Mouse (Mus musculus): Measurements from ENCODE around the gene Wdfy4. TPM values are rescaled to one million over a fixed set of nuclear protein-coding genes. Genes with fewer than 3 reads are reported as not detected.

Gene Wdfy4
- polyA plus RNA-seq (2015; fragmentation: Nextera tagmentation; extraction: Ambion mirVana) = 0.36 and 0.71 TPM in 2 replicates

DNA sequence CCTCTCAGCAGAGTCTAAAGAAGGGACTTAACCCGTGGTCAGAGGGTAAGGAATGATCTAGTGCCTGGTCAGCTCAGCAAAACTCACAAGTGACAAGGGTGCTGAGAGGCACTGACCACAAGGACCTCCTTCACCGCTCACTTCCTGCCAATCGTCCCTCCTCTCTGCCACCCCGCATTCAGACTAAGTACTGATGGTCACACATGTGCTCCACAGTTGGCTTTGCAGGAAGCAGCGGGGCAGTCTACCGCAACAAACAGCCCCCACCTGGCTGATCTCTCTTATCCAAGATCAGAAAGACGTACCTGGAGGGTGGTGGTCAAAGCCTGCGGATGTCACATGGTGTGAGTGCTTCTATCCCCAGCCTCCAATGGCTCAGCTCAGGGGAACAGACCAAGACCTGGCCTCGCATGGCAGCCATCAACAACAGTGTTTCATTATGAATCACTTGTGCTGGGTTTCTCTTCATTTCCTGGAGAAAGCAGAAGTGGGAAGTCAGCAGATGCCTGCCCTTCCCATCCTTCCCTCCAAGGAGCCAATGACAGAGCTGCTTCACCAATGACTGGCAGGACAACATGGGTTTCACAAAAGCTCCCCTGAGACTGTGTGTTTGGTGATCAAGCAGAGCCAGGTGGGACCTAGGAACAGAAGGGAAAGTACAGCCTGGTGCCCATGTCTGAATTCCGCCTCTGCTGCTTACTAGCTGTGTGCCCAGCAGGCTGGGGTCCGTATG lies at the start of gene Wdfy4:
Wdfy4 (minus strand) TSS at position 441 of the 733 bp plus-strand sequence.
- Histone ChIP-seq H3K9me3 (no peaks in the 10 kb centered on the region), H3K27me3 (replicated peaks) (no peaks in the 10 kb centered on the region), H3K4me2 (no peak within 1 kb of the TSS), H3K4me3 (replicated peaks) (no peak within 1 kb of the TSS), H3K36me3 (no peaks in the 10 kb centered on the region), H3K9ac (no peak within 1 kb of the TSS), H3K4me1 (no peaks in the 10 kb centered on the region), H3K27ac (no peak within 1 kb of the TSS)
- 80% methylated on average over 11 of the region's 11 CpGs for WGBS
- no peak for ATAC-seq (ENCODE audit: insufficient read depth, low FRiP score, low read depth)

- Histone ChIP-seq H3K4me3 (replicated peaks) (no peak overlapping the region), H3K4me2 (no peak overlapping the region), H3K9ac (no peak overlapping the region), H3K4me1 (no peaks in the 10 kb centered on the region), H3K27ac (no peak overlapping the region), H3K9me3 (no peaks in the 10 kb centered on the region), H3K36me3 (no peaks in the 10 kb centered on the region), H3K27me3 (replicated peaks) (no peaks in the 10 kb centered on the region)
- WGBS = 63% methylated on average over 5 of the region's 5 CpGs
- no peak for ATAC-seq (ENCODE audit: insufficient read depth, low FRiP score, low read depth)
Measured at GRCm38 (mm10) chr14:33232048-33232447, 46.7 kb upstream of the Wdfy4 start.

DNA sequence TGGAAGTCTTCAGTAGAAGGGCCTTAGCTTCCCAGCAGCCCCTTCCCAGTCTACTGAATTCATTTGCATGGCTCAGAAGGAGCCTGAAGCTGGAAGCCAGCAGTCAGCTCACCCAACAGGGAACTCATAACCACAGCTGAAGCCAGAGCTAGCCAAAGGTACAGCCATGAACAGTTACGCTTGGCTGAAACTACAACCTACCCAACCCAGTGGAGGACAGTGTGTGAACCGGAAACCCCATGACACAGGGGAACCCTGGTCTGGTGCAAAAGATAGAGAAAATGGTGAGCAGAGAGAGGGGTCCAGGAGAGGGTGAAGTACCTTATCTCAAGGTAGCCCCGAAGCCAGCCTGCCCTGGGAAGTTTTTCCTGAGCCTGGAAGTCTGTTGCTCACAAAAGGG lies 46.0 kb upstream of the Wdfy4 start:
- H3K36me3 ChIP-seq = no peaks in the 10 kb centered on the region
- no peak overlapping the region for H3K9ac ChIP-seq
- no peak for ATAC-seq (ENCODE audit: insufficient read depth, low FRiP score, low read depth)
- WGBS = 92% methylated on average over 3 of the region's 3 CpGs
- no peak overlapping the region for H3K4me2 ChIP-seq
- H3K27ac ChIP-seq = no peak overlapping the region
- H3K27me3 ChIP-seq (replicated peaks) = no peaks in the 10 kb centered on the region
- no peak overlapping the region for H3K4me3 ChIP-seq (replicated peaks)
- H3K4me1 ChIP-seq = no peaks in the 10 kb centered on the region
- H3K9me3 ChIP-seq = no peaks in the 10 kb centered on the region

DNA sequence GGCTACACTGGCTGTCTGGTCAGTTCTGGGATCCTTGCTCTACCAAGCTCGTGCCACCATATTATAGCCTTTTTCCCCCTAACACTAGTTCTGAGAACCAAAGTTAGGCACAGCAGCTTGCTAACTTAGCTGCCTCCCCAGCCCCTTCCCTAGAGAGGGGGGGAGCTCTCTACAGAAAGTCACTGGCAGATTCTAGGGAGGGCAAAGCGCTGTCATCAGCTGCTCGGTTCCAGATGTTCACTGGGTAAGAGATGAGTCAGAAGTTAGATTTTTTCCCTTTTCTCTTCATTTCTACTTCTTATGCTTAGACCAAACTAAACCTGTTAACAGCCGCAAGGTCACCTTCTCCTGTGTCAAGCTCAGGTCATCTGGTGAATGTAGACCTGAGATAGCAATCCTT lies 45.4 kb upstream of the Wdfy4 start:
- Histone ChIP-seq H3K36me3 (no peaks in the 10 kb centered on the region), H3K9me3 (no peaks in the 10 kb centered on the region), H3K4me3 (replicated peaks) (no peak overlapping the region), H3K9ac (no peak overlapping the region), H3K4me1 (no peaks in the 10 kb centered on the region), H3K4me2 (no peak overlapping the region), H3K27me3 (replicated peaks) (no peaks in the 10 kb centered on the region), H3K27ac (no peak overlapping the region)
- 73% methylated on average over 4 of the region's 4 CpGs for WGBS
- ATAC-seq (ENCODE audit: insufficient read depth, low FRiP score, low read depth) = no peak

DNA sequence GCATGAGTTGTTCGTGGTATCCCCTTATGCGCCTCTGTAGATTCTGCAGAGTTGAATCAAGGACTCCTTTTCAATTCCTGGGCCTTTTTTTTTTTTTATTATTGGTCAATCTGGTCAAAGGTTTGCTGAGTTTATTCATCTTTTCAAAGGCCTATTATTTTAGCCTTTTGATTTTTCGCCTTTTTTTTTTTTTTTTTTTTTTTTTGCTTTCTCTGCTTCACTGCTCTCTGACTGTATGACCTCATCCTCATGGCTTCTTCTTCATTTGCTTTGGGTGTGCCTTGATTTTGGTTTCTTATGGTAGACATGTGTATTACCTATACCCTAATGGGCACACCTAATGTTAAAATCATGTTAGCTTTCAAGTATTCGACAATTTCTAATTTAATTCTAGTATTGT lies 39.9 kb upstream of the Wdfy4 start:
- no peak overlapping the region for H3K27ac ChIP-seq
- H3K36me3 ChIP-seq = no peaks in the 10 kb centered on the region
- 82% methylated on average over 4 of the region's 4 CpGs for WGBS
- H3K4me2 ChIP-seq = no peak overlapping the region
- H3K4me1 ChIP-seq = no peaks in the 10 kb centered on the region
- ATAC-seq (ENCODE audit: insufficient read depth, low FRiP score, low read depth) = no peak
- H3K9ac ChIP-seq = no peak overlapping the region
- H3K4me3 ChIP-seq (replicated peaks) = no peak overlapping the region
- no peaks in the 10 kb centered on the region for H3K27me3 ChIP-seq (replicated peaks)
- H3K9me3 ChIP-seq = no peaks in the 10 kb centered on the region

- no peaks in the 10 kb centered on the region for H3K9me3 ChIP-seq
- no peaks in the 10 kb centered on the region for H3K27me3 ChIP-seq (replicated peaks)
- no peak overlapping the region for H3K4me2 ChIP-seq
- 81% methylated on average over 19 of the region's 19 CpGs for WGBS
- no peaks in the 10 kb centered on the region for H3K36me3 ChIP-seq
- H3K9ac ChIP-seq = no peak overlapping the region
- no peak for ATAC-seq (ENCODE audit: insufficient read depth, low FRiP score, low read depth)
- no peak overlapping the region for H3K27ac ChIP-seq
- H3K4me3 ChIP-seq (replicated peaks) = no peak overlapping the region
- peaks cover 4% of the 10 kb centered on the region for H3K4me1 ChIP-seq
Measured at GRCm38 (mm10) chr14:33216343-33217208, 31.3 kb upstream of the Wdfy4 start.

DNA sequence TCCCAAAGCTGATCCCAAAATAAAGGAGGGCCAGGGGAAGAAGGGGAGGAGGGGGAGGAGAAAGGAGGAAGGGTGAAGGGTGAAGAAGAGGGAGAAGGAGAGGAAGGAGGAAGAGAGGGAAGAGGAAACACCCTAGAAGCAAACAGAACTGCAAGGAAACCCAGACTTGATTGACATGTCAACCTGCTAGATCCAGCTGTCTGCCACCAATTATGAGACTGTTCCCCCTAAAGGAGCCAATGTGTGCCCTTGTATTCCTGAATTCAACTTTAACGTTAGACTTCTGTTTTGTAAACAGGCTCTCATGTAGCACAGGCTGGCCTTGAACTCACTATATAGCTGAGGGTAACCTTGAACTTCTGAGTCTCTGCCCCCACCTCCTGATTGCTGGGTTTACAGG lies 29.9 kb upstream of the Wdfy4 start:
- ATAC-seq (ENCODE audit: insufficient read depth, low FRiP score, low read depth) = no peak
- WGBS = 45% methylated on average over 1 of the region's 1 CpGs
- no peaks in the 10 kb centered on the region for H3K27me3 ChIP-seq (replicated peaks)

DNA sequence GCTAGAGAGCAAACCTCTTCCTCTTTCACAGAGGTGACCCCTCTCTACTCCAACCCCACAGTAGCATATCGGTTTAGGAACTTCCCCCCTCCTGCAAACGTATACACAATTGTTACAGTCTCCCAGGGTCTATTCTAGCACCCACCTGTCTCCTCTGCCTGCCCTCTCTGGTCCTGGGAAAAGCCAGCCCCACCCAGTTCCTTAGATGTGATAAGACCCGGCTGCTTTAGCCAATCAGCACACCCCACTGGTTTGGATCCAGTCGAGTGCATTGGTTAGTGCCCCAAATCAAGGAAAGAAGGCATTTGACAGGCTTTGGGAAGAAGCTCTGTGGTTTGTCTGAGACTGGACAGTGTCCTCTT lies 29.4 kb upstream of the Wdfy4 start:
- H3K27ac ChIP-seq = no peak overlapping the region
- 15% methylated on average over 4 of the region's 4 CpGs for WGBS
- no peak overlapping the region for H3K4me2 ChIP-seq

More for the DNA sequence above, 29.9 kb upstream of the Wdfy4 start:
- Histone ChIP-seq H3K9ac (no peak overlapping the region), H3K9me3 (no peaks in the 10 kb centered on the region), H3K36me3 (no peaks in the 10 kb centered on the region), H3K27ac (no peak overlapping the region), H3K4me2 (no peak overlapping the region), H3K4me3 (replicated peaks) (no peak overlapping the region), H3K4me1 (peaks cover 4% of the 10 kb centered on the region)

GRCm38 (mm10) chr14:33213823-33214766 lies 28.8 kb upstream of the Wdfy4 start, which contains the start of gene Arhgap22:
Arhgap22 (plus strand) TSS chr14:33214026.
- Histone ChIP-seq H3K4me2 (peak within 1 kb of the TSS; percentile 47), H3K36me3 (no peaks in the 10 kb centered on the region), H3K27me3 (replicated peaks) (no peaks in the 10 kb centered on the region), H3K9me3 (no peaks in the 10 kb centered on the region), H3K4me1 (peaks cover 4% of the 10 kb centered on the region), H3K27ac (no peak within 1 kb of the TSS), H3K9ac (no peak within 1 kb of the TSS), H3K4me3 (replicated peaks) (no peak within 1 kb of the TSS)
- WGBS = 15% methylated on average over 28 of the region's 28 CpGs
- peak; percentile 96 for ATAC-seq (ENCODE audit: insufficient read depth, low FRiP score, low read depth)

More for the DNA sequence above, 29.4 kb upstream of the Wdfy4 start:
- Histone ChIP-seq H3K4me1 (peaks cover 4% of the 10 kb centered on the region), H3K4me3 (replicated peaks) (no peak overlapping the region), H3K36me3 (no peaks in the 10 kb centered on the region), H3K9me3 (no peaks in the 10 kb centered on the region), H3K27me3 (replicated peaks) (no peaks in the 10 kb centered on the region), H3K9ac (no peak overlapping the region)
- ATAC-seq (ENCODE audit: insufficient read depth, low FRiP score, low read depth) = peak; percentile 71

- ATAC-seq (ENCODE audit: insufficient read depth, low FRiP score, low read depth) = no peak
- 85% methylated on average over 12 of the region's 12 CpGs for WGBS
Measured at GRCm38 (mm10) chr14:33212958-33213309, 27.6 kb upstream of the Wdfy4 start.

GRCm38 (mm10) chr14:33212271-33212957 lies 27.1 kb upstream of the Wdfy4 start:
- H3K4me3 ChIP-seq (replicated peaks) = no peak overlapping the region
- WGBS = 57% methylated on average over 5 of the region's 5 CpGs
- H3K9me3 ChIP-seq = no peaks in the 10 kb centered on the region
- no peaks in the 10 kb centered on the region for H3K27me3 ChIP-seq (replicated peaks)
- no peak overlapping the region for H3K27ac ChIP-seq
- H3K9ac ChIP-seq = no peak overlapping the region
- no peak overlapping the region for H3K4me2 ChIP-seq
- ATAC-seq (ENCODE audit: insufficient read depth, low FRiP score, low read depth) = no peak
- peaks cover 4% of the 10 kb centered on the region for H3K4me1 ChIP-seq
- no peaks in the 10 kb centered on the region for H3K36me3 ChIP-seq

More at GRCm38 (mm10) chr14:33212958-33213309, 27.6 kb upstream of the Wdfy4 start:
- Histone ChIP-seq H3K36me3 (no peaks in the 10 kb centered on the region), H3K27me3 (replicated peaks) (no peaks in the 10 kb centered on the region), H3K4me3 (replicated peaks) (no peak overlapping the region), H3K9ac (no peak overlapping the region), H3K27ac (no peak overlapping the region), H3K4me2 (no peak overlapping the region), H3K4me1 (peaks cover 4% of the 10 kb centered on the region), H3K9me3 (no peaks in the 10 kb centered on the region)

Data from stomach, embryonic 15.5 days (tissue).